Mouse (Mus musculus) liver, postnatal 0 days (tissue): ENCODE measurements around the gene Cfap73.

ENCODE experiments used
- CTCF ChIP-seq: sonication (generic); IDR thresholded peaks from 2 replicates; pipeline ENCODE4 v1.5.1; 2016; ENCODE audit warnings: antibody characterized with exemption, low read depth
- EP300 ChIP-seq: IDR thresholded peaks from 2 replicates; pipeline ENCODE4 v1.6.1; 2016; ENCODE audit warnings: antibody characterized with exemption, low read depth, mild to moderate bottlenecking

GRCm38 (mm10) chr5:120664888-120665287 is 30.9 kb upstream of the Cfap73 start:
- peak; percentile 6; the same call in 1 of the 2 replicates for TF ChIP-seq CTCF
- TF ChIP-seq EP300 = no peak
